Mouse (Mus musculus) thymus, postnatal 4 days (tissue): Measurements from ENCODE around the gene BC061237.
"Not testable (repeated sequence)": the region's sequence is repeated elsewhere in the genome, so short reads cannot be mapped to it uniquely, and the experiment has no call there.

ENCODE experiments used
- DNase-seq: peaks from one replicate; pipeline ENCODE4 v3.0.0; 2021

BC061237 gene

DNA sequence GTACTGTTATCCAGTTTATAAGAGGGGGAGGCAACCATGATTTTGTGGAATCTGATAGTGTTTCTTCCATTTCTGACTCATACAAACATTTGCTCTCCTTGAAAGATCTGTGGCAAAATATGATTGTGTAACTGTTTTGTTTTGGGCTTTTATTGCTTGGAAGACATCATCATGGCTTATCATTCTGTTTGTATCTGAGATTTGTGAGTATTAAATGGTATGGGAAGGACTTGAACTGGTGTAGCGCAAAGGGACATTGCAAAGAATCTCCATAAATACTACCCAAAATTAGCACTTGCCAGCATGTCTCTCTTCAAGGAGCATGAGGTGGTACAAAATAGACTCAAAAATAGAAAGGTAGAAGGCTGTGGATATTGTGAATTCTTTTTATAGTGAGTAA, at the start of gene BC061237:
BC061237 (plus strand) TSS at position 301 of the 400 bp plus-strand sequence.
- DNase-seq = not testable (repeated sequence)

DNA sequence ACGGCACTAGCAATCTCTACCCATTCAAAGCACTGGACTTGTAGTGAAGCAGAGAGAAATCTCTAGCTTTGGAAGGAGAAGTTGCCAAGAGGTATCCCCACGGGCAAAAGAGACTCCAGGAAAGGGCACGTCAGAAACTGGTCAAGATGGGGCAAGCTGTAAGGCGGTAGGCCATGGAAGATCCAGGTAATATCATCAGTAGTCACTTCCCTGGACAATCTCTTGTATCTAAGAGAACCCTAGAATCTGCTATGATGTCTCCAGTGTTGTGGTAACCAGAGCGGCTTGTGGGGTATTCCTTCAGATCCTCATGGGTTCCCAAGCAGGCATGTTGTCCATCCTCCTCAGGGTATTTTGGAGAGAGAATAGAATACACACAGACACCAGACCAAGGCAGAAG, 25.7 kb downstream of the BC061237 start, which contains the start of gene Gm17093:
Gm17093 (plus strand) TSS at position 301 of the 400 bp plus-strand sequence.
- not testable (repeated sequence) for DNase-seq

DNA sequence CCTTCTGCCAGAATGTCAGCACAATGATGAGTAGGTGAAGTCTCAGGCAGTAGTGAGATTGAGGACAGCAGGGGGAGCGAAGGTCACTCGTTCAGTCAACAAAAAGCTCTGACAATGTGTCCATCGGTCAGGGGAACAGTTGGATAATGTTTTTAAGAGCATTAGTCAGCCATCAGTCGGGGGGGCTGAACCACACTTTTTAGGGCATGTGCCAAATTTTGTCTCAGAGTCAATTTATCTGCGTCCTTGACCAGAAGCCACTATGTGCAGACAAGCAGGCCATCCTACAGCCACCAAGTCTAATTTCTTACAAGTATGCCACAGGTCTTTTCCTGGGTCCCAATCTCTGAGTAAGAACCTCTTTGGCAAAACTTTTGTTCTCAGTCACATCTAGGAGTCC, 55.7 kb downstream of the BC061237 start:
- not testable (repeated sequence) for DNase-seq
